Mouse (Mus musculus): Measurements from ENCODE around the gene Prrx2. TPM values are rescaled to one million over a fixed set of nuclear protein-coding genes. Genes with fewer than 3 reads are reported as not detected.
A peak's percentile ranks its signal among the peaks of the same experiment; 100 is the strongest.

The Prrx2 gene
- polyA plus RNA-seq, 1 experiment = 4.7 TPM

DNA sequence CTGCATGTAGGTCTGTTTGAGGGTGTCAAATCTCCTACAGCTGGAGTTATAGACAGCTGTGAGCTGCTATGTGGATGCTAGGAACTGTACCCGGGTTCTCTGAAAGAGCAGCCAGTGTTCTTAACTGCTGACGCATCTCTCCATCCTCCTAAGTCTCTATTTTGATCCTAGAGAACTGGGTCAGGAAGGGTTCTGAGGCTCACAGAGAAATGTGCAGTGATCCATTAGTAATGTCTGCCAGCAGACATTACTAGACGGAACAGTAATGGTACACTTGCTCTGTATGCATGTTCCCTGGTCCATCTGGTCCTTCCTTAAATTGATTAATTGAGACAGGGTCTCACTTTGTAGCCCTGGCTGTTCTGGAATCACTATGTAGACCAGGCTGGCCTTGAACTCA lies 35.3 kb upstream of the Prrx2 start:
- peaks cover 4% of the 10 kb centered on the region; the same call in 1 of the 2 replicates for H3K4me1 ChIP-seq (ENCODE audit: control insufficient read depth, insufficient read depth, low read length)
- no peak for TF ChIP-seq CTCF (conservative IDR thresholded peaks at IDR 0.05; ENCODE audit: insufficient read depth, insufficient read length, low read depth, low read length)
- TF ChIP-seq POLR2A (IDR thresholded peaks at IDR 0.05; ENCODE audit: low read depth, low read length) = no peak
- WGBS = 82% methylated on average over 3 of the region's 3 CpGs

GRCm38 (mm10) chr2:30800671-30801066 lies 34.1 kb upstream of the Prrx2 start:
- no peak for TF ChIP-seq CTCF (conservative IDR thresholded peaks at IDR 0.05; ENCODE audit: insufficient read depth, insufficient read length, low read depth, low read length)
- no peak for TF ChIP-seq POLR2A (IDR thresholded peaks at IDR 0.05; ENCODE audit: low read depth, low read length)
- H3K4me1 ChIP-seq (ENCODE audit: control insufficient read depth, insufficient read depth, low read length) = peaks cover 4% of the 10 kb centered on the region; the same call in 1 of the 2 replicates
- DNase-seq = no peak
- H3K4me3 ChIP-seq (ENCODE audit: insufficient read depth, low read depth, low read length) = peak overlapping the region; percentile 51; the same call in 1 of the 2 replicates
- no peaks in the 10 kb centered on the region for H3K27me3 ChIP-seq (replicated peaks; ENCODE audit: control insufficient read depth, insufficient read depth, low read length)
- no peak overlapping the region for H3K27ac ChIP-seq (ENCODE audit: insufficient read depth, low read depth, low read length)
- WGBS = 55% methylated on average over 7 of the region's 7 CpGs
- no peaks in the 10 kb centered on the region for H3K36me3 ChIP-seq (ENCODE audit: control insufficient read depth, insufficient read depth, low read length)

More for the DNA sequence above, 35.3 kb upstream of the Prrx2 start:
- DNase-seq = no peak
- no peak overlapping the region for H3K27ac ChIP-seq (ENCODE audit: insufficient read depth, low read depth, low read length)
- no peak overlapping the region for H3K4me3 ChIP-seq (ENCODE audit: insufficient read depth, low read depth, low read length)
- H3K36me3 ChIP-seq (ENCODE audit: control insufficient read depth, insufficient read depth, low read length) = no peaks in the 10 kb centered on the region
- no peaks in the 10 kb centered on the region for H3K27me3 ChIP-seq (replicated peaks; ENCODE audit: control insufficient read depth, insufficient read depth, low read length)

- WGBS = 1% methylated on average over 77 of the region's 77 CpGs
- H3K4me3 ChIP-seq (ENCODE audit: insufficient read depth, low read depth, low read length) = peak overlapping the region; percentile 51
- H3K27ac ChIP-seq (ENCODE audit: insufficient read depth, low read depth, low read length) = no peak overlapping the region
- TF ChIP-seq POLR2A (IDR thresholded peaks at IDR 0.05; ENCODE audit: low read depth, low read length) (no peak), CTCF (conservative IDR thresholded peaks at IDR 0.05; ENCODE audit: insufficient read depth, insufficient read length, low read depth, low read length) (no peak)
- H3K27me3 ChIP-seq (replicated peaks; ENCODE audit: control insufficient read depth, insufficient read depth, low read length) = no peaks in the 10 kb centered on the region
- peak; percentile 56 for DNase-seq
- H3K36me3 ChIP-seq (ENCODE audit: control insufficient read depth, insufficient read depth, low read length) = no peaks in the 10 kb centered on the region
- H3K4me1 ChIP-seq (ENCODE audit: control insufficient read depth, insufficient read depth, low read length) = peaks cover 4% of the 10 kb centered on the region; the same call in 1 of the 2 replicates
Observed at GRCm38 (mm10) chr2:30801067-30801852, 33.5 kb upstream of the Prrx2 start.

DNA sequence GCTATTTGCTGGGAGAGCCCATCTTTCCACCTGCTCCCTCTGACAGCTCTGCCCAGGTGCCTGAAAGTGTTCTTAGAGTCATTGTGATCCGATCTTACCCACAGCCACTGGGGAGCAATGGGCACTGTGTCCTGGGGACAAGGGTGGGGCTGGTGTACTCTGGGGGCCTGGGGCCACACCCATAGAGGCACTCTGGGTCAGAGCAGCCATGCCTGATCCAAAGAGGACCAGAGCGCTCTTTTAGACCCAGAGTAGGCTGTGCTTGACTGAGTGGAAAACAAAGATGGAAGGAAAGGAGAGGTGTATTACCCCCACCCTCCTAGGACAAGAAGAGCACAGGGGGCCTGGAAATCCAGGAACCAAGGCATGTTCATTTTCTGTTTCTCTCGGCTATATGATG lies 31.2 kb upstream of the Prrx2 start, which contains the start of gene 1700001O22Rik:
Gene 1700001O22Rik (minus strand): TSS at position 58 of the 400 bp plus-strand sequence.
- WGBS = 94% methylated on average over 3 of the region's 3 CpGs

GRCm38 (mm10) chr2:30805983-30806382 lies 28.8 kb upstream of the Prrx2 start:
- 97% methylated on average over 2 of the region's 2 CpGs for WGBS
- H3K27ac ChIP-seq (ENCODE audit: insufficient read depth, low read depth, low read length) = no peak overlapping the region
- H3K27me3 ChIP-seq (replicated peaks; ENCODE audit: control insufficient read depth, insufficient read depth, low read length) = no peaks in the 10 kb centered on the region
- no peak overlapping the region for H3K4me3 ChIP-seq (ENCODE audit: insufficient read depth, low read depth, low read length)
- no peaks in the 10 kb centered on the region for H3K36me3 ChIP-seq (ENCODE audit: control insufficient read depth, insufficient read depth, low read length)
- peaks cover 9% of the 10 kb centered on the region for H3K4me1 ChIP-seq (ENCODE audit: control insufficient read depth, insufficient read depth, low read length)
- no peak for DNase-seq
- TF ChIP-seq CTCF (conservative IDR thresholded peaks at IDR 0.05; ENCODE audit: insufficient read depth, insufficient read length, low read depth, low read length) (no peak), POLR2A (IDR thresholded peaks at IDR 0.05; ENCODE audit: low read depth, low read length) (no peak)

More for the DNA sequence above, 31.2 kb upstream of the Prrx2 start, which contains the start of gene 1700001O22Rik:
- H3K27me3 ChIP-seq (replicated peaks; ENCODE audit: control insufficient read depth, insufficient read depth, low read length) = no peaks in the 10 kb centered on the region
- TF ChIP-seq POLR2A (IDR thresholded peaks at IDR 0.05; ENCODE audit: low read depth, low read length) = no peak
- no peak for TF ChIP-seq CTCF (conservative IDR thresholded peaks at IDR 0.05; ENCODE audit: insufficient read depth, insufficient read length, low read depth, low read length)
- peaks cover 6% of the 10 kb centered on the region for H3K4me1 ChIP-seq (ENCODE audit: control insufficient read depth, insufficient read depth, low read length)
- no peaks in the 10 kb centered on the region for H3K36me3 ChIP-seq (ENCODE audit: control insufficient read depth, insufficient read depth, low read length)
- no peak for DNase-seq
- H3K4me3 ChIP-seq (ENCODE audit: insufficient read depth, low read depth, low read length) = no peak within 1 kb of the TSS
- no peak within 1 kb of the TSS for H3K27ac ChIP-seq (ENCODE audit: insufficient read depth, low read depth, low read length)

DNA sequence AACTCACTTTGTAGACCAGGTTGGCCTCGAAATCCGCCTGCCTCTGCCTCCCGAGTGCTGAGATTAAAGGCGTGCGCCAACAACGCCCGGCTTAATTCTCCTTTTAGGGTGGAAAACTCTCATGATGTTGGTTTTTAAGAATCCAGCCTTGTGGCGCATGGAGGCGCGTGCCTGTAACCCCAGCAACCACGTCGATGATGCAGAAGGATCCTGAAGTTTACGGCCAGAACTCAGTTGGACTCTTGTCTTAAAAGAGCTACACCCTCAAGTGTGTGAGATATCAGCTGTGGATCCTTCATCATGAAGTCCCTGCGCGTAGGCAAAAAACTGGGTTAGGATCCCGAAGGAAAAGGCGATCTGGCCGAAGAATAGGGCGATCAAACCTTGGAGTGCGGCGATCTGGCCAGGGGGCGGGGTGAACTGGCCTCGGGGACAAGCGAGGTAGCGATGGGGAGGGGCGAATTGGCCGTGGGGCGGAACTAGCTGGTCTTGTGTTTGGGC lies 27.6 kb upstream of the Prrx2 start:
- WGBS = 8% methylated on average over 28 of the region's 28 CpGs
- Histone ChIP-seq H3K4me3 (ENCODE audit: insufficient read depth, low read depth, low read length) (peak overlapping the region; percentile 59), H3K4me1 (ENCODE audit: control insufficient read depth, insufficient read depth, low read length) (peaks cover 5% of the 10 kb centered on the region), H3K27me3 (replicated peaks; ENCODE audit: control insufficient read depth, insufficient read depth, low read length) (no peaks in the 10 kb centered on the region), H3K36me3 (ENCODE audit: control insufficient read depth, insufficient read depth, low read length) (no peaks in the 10 kb centered on the region), H3K27ac (ENCODE audit: insufficient read depth, low read depth, low read length) (peak overlapping the region; percentile 62; the same call in 1 of the 2 replicates)
- no peak for TF ChIP-seq CTCF (conservative IDR thresholded peaks at IDR 0.05; ENCODE audit: insufficient read depth, insufficient read length, low read depth, low read length)
- TF ChIP-seq POLR2A (IDR thresholded peaks at IDR 0.05; ENCODE audit: low read depth, low read length) = no peak
- DNase-seq = no peak

- TF ChIP-seq CTCF (conservative IDR thresholded peaks at IDR 0.05; ENCODE audit: insufficient read depth, insufficient read length, low read depth, low read length) = no peak
- peak; percentile 82 for TF ChIP-seq POLR2A (IDR thresholded peaks at IDR 0.05; ENCODE audit: low read depth, low read length)
- Histone ChIP-seq H3K27me3 (replicated peaks; ENCODE audit: control insufficient read depth, insufficient read depth, low read length) (no peaks in the 10 kb centered on the region), H3K27ac (ENCODE audit: insufficient read depth, low read depth, low read length) (peak within 1 kb of the TSS; percentile 62), H3K4me1 (ENCODE audit: control insufficient read depth, insufficient read depth, low read length) (peaks cover 5% of the 10 kb centered on the region), H3K36me3 (ENCODE audit: control insufficient read depth, insufficient read depth, low read length) (no peaks in the 10 kb centered on the region), H3K4me3 (ENCODE audit: insufficient read depth, low read depth, low read length) (peak within 1 kb of the TSS; percentile 72)
- DNase-seq = peak; percentile 100
- WGBS = 1% methylated on average over 44 of the region's 44 CpGs
Observed at GRCm38 (mm10) chr2:30807648-30808295, 27.0 kb upstream of the Prrx2 start, which contains the start of gene Ntmt1. Gene Ntmt1 (plus strand): TSS chr2:30807826.
